Comparison of ENCODE assay signal across 11 mouse cellular contexts in the genomic region with DNA sequence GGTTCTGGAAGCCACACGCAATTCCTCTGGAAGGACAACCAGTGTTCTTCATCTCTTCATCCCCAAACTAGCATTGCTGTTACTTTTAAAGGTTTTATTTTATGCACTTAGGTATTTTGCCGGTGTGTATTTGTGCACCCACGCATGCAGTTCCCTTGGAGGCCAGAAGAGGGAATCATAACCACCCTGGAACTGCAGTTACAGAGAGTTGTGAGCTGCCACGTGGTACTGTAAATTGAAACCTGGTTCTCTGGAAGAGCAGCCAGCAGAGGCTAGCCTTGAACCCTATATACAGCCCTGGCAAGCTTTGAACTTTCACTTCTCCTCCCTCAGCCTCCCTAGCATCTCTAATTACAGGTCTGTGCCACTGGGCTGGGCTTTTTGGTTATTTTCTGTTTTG. TPM values are rescaled to one million over a fixed set of nuclear protein-coding genes. Genes with fewer than 3 reads are reported as not detected.
DNase-seq lines count a peak whose midpoint lies in the region; ATAC-seq and TF ChIP-seq lines count a peak whose summit lies in the region.
"Had no signal": no experiment of that assay in that cellular context is flagged by ENCODE, and none has a peak within 500 bp of the region (broad histone marks: within the 10 kb centered on the region; RNA-seq: fewer than 3 reads in every experiment).

No protein-coding gene starts in this region.

- no peaks in the 10 kb centered on the region for H3K79me2 ChIP-seq in heart, adult 2 months (replicated peaks; ENCODE audit: control insufficient read depth, insufficient read depth, low read length)

- no peaks in the 10 kb centered on the region for H3K9me3 ChIP-seq in hindbrain, embryonic 14.5 days (ENCODE audit: control insufficient read depth, low read length)
- H3K9me3 ChIP-seq: midbrain, embryonic 12.5 days had no signal

- TF ChIP-seq EP300 in heart, adult 2 months (IDR thresholded peaks at IDR 0.05; ENCODE audit: insufficient read depth, low read depth, low read length): no peak

- WGBS in heart, adult 2 months: 61% methylated on average over 4 of the region's 4 CpGs
- 56% methylated on average over 4 of the region's 4 CpGs for WGBS in spleen, adult 2 months
- WGBS in hindbrain, embryonic 14.5 days: 60% methylated on average over 4 of the region's 4 CpGs

- TF ChIP-seq POLR2A in heart, adult 2 months (IDR thresholded peaks at IDR 0.05; ENCODE audit: insufficient read depth, low read depth, low read length): no peak
- no peak for TF ChIP-seq POLR2A in spleen, adult 2 months (IDR thresholded peaks at IDR 0.05; ENCODE audit: low read depth, low read length)

- H3K27me3 ChIP-seq in heart, adult 2 months (ENCODE audit: control insufficient read depth, insufficient read depth, low read length): 0 out of 2 replicates have a peak, but pooled peaks cover 2% of the 10 kb centered on the region
- H3K27me3 ChIP-seq in spleen, adult 2 months (ENCODE audit: control insufficient read depth, insufficient read depth, low read length): no peaks in the 10 kb centered on the region
- H3K27me3 ChIP-seq in hindbrain, embryonic 14.5 days (ENCODE audit: control insufficient read depth, insufficient read depth, low read length): no peaks in the 10 kb centered on the region
- H3K27me3 ChIP-seq: midbrain, embryonic 12.5 days had no signal

- H3K4me2 ChIP-seq in hindbrain, embryonic 14.5 days (replicated peaks): no peak overlapping the region
- H3K4me2 ChIP-seq: midbrain, embryonic 12.5 days had no signal

- H3K27ac ChIP-seq in heart, adult 2 months: no peak overlapping the region
- H3K27ac ChIP-seq in spleen, adult 2 months (ENCODE audit: insufficient read depth, low read length): no peak overlapping the region
- H3K27ac ChIP-seq in hindbrain, embryonic 14.5 days: no peak overlapping the region
- H3K27ac ChIP-seq: midbrain, embryonic 12.5 days had no signal

- TF ChIP-seq CTCF in heart, adult 2 months (IDR thresholded peaks at IDR 0.05): peak; percentile 53
- TF ChIP-seq CTCF in spleen, adult 2 months (IDR thresholded peaks at IDR 0.05; ENCODE audit: extremely low read depth, insufficient read depth, insufficient read length, insufficient replicate concordance): peak; percentile 10; the same call in 1 of the 2 replicates

- no peak for ATAC-seq in hindbrain, embryonic 14.5 days (ENCODE audit: low FRiP score)
- ATAC-seq: inflammation-experienced regulatory T-cells, adult 6 months had no signal

- no peaks in the 10 kb centered on the region for H3K4me1 ChIP-seq in heart, adult 2 months (ENCODE audit: control insufficient read depth, insufficient read depth, low read length)
- no peaks in the 10 kb centered on the region for H3K4me1 ChIP-seq in spleen, adult 2 months (ENCODE audit: control insufficient read depth, insufficient read depth, insufficient read length)
- no peaks in the 10 kb centered on the region for H3K4me1 ChIP-seq in hindbrain, embryonic 14.5 days (replicated peaks; ENCODE audit: control insufficient read depth, insufficient read depth, low read length)
- H3K4me1 ChIP-seq: midbrain, embryonic 12.5 days had no signal

- no peaks in the 10 kb centered on the region for H3K36me3 ChIP-seq in heart, adult 2 months (ENCODE audit: control insufficient read depth, insufficient read depth, low read length)
- no peaks in the 10 kb centered on the region for H3K36me3 ChIP-seq in spleen, adult 2 months (ENCODE audit: control insufficient read depth, insufficient read depth, low read length)
- no peaks in the 10 kb centered on the region for H3K36me3 ChIP-seq in hindbrain, embryonic 14.5 days (replicated peaks; ENCODE audit: control insufficient read depth, insufficient read depth)
- H3K36me3 ChIP-seq: midbrain, embryonic 12.5 days had no signal

- no peak for DNase-seq in heart, adult 2 months
- DNase-seq in heart, adult 11 months: no peak
- no peak for DNase-seq in spleen, adult 2 months (ENCODE audit: low read depth in 1 of 2, low spot score in 2 of 2)
- DNase-seq in spleen, adult 12 weeks (ENCODE audit: low spot score): no peak
- peak; percentile 72 for DNase-seq in induced T-regulatory cell, adult 2 months (ENCODE audit: low read depth)
- DNase-seq in thymus, postnatal 25 days: peak; percentile 59
- no peak for DNase-seq in hindbrain, embryonic 14.5 days (ENCODE audit: low spot score)
- no peak for DNase-seq in urinary bladder, postnatal 10 days (ENCODE audit: low spot score)
- DNase-seq: gastrocnemius, postnatal 36 days had no signal

- no peak overlapping the region for H3K9ac ChIP-seq in heart, adult 2 months (ENCODE audit: low read depth, low read length)
- no peak overlapping the region for H3K9ac ChIP-seq in hindbrain, embryonic 14.5 days
- H3K9ac ChIP-seq: midbrain, embryonic 12.5 days had no signal

- intact Hi-C loops in heart, adult 2 months (cut with DNase I): no loop called here

- H3K4me3 ChIP-seq in heart, adult 2 months: no peak overlapping the region
- no peak overlapping the region for H3K4me3 ChIP-seq in spleen, adult 2 months (ENCODE audit: extremely low read depth, insufficient read depth, insufficient read length)
- H3K4me3 ChIP-seq in hindbrain, embryonic 14.5 days (replicated peaks; ENCODE audit: low read length): no peak overlapping the region
- H3K4me3 ChIP-seq: midbrain, embryonic 12.5 days had no signal

RNA-seq across cellular contexts. Expression of a gene that starts 18.6 kb away (rescaled TPM):
- not detected for total RNA-seq in heart, adult 2 months (2021)
- not detected in 2 replicates for polyA plus RNA-seq in heart, adult 2 months (2012; rRNA removed)
- polyA plus RNA-seq in spleen, adult 2 months (2012; rRNA removed): 0.08 and 0.15 TPM in 2 replicates
- 25.4 and 30.4 TPM in 2 replicates for polyA plus RNA-seq in hindbrain, embryonic 14.5 days (2014; fragmentation: Nextera tagmentation; extraction: Ambion mirVana)

RNA-seq across cellular contexts. Expression of a gene that starts 30.5 kb away (rescaled TPM):
- total RNA-seq in heart, adult 2 months (2021): 10 to 100 TPM; 23.1 to 26.4 TPM
- polyA plus RNA-seq in heart, adult 2 months (2012; rRNA removed): 21.0 and 38.4 TPM in 2 replicates
- polyA plus RNA-seq in spleen, adult 2 months (2012; rRNA removed): 25.8 and 27.3 TPM in 2 replicates
- polyA plus RNA-seq in hindbrain, embryonic 14.5 days (2014; fragmentation: Nextera tagmentation; extraction: Ambion mirVana): 42.3 and 44.5 TPM in 2 replicates

Comparison
In these comparisons a context has a peak if more than half of its experiments do, and no peak if none do; other contexts are left out.
1. DNase-seq: peak in induced T-regulatory cell, adult 2 months (single experiment) and thymus, postnatal 25 days (single experiment); none in heart, adult 2 months (0 of 2), heart, adult 11 months (single experiment), spleen, adult 2 months (0 of 2), spleen, adult 12 weeks (single experiment), hindbrain, embryonic 14.5 days (single experiment) and urinary bladder, postnatal 10 days (single experiment).
2. RNA of a gene that starts 18.6 kb away (polyA plus RNA-seq): 25.4 to 30.4 TPM in hindbrain, embryonic 14.5 days; 0.08 to 0.15 TPM in spleen, adult 2 months and not detected in heart, adult 2 months; every median in the first group is over 10 times any median in the second.